Mouse (Mus musculus) left cerebral cortex, adult 9 months (tissue): ENCODE results near the gene Relt.

ENCODE experiments used
- DNase-seq, 2 experiments: peaks; one replicate each; pipeline ENCODE4 v3.0.0; 2022; ENCODE audit warnings: low spot score in 2 of 2

Gene Relt

DNA sequence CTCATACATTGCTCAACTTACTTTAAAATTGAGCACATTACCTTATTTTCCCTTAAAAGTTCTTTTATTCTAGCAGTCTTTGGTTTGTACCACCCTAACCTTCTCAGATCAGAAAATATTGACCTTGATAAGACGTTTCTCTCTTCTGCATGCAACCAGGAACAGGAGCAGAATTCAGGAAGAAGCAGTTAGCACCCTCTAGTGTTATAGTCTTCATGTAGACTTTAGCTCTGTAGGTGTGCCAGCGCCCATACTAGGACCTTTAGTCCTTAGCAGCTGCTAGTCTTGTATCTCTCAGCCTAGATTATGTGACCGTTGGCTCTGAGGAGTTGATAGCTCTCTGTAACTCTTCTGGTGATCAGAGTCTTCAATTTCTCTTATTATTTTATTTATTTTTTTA is 64.4 kb downstream of the Relt start:
- DNase-seq, result no peak
